Mouse (Mus musculus) embryonic facial prominence, embryonic 13.5 days (tissue): ENCODE results near the gene Aldh1l2. TPM values are rescaled to one million over a fixed set of nuclear protein-coding genes. Genes with fewer than 3 reads are reported as not detected.
"Not testable (repeated sequence)": the region's sequence is repeated elsewhere in the genome, so short reads cannot be mapped to it uniquely, and the experiment has no call there.

Experiments used
- ATAC-seq: fragments of 200-750 bp; cut with Nextera tagmentation; 2 replicates; pipeline ENCODE4 v1.8.0; 2017; ENCODE audit warnings: low read depth; ENCODE audit not compliant: insufficient number of reproducible peaks, insufficient read depth, low FRiP score, low TSS enrichment
- H3K27ac ChIP-seq: fragments of 300-500 bp; sonication (generic); 2 replicates; pipeline ENCODE4 v1.5.1; 2015; ENCODE audit warnings: moderate library complexity, mild to moderate bottlenecking, inconsistent platforms
- H3K27me3 ChIP-seq: fragments of 300-500 bp; sonication (generic); 2 replicates; pipeline ENCODE4 v1.6.1; 2015; ENCODE audit warnings: mild to moderate bottlenecking, inconsistent platforms
- H3K36me3 ChIP-seq: fragments of 300-500 bp; sonication (generic); 2 replicates; pipeline ENCODE4 v1.6.1; 2015; ENCODE audit warnings: mild to moderate bottlenecking, inconsistent platforms
- H3K4me1 ChIP-seq: fragments of 300-500 bp; sonication (generic); 2 replicates; pipeline ENCODE4 v1.6.1; 2015; ENCODE audit warnings: inconsistent platforms
- H3K4me2 ChIP-seq: fragments of 300-500 bp; sonication (generic); 2 replicates; pipeline ENCODE4 v1.6.1; 2015; ENCODE audit warnings: moderate library complexity, mild to moderate bottlenecking, inconsistent platforms
- H3K4me3 ChIP-seq: fragments of 300-500 bp; sonication (generic); 2 replicates; pipeline ENCODE4 v1.5.1; 2015; ENCODE audit warnings: mild to moderate bottlenecking, inconsistent platforms
- H3K9ac ChIP-seq: fragments of 300-500 bp; sonication (generic); 2 replicates; pipeline ENCODE4 v1.6.1; 2015; ENCODE audit warnings: mild to moderate bottlenecking, inconsistent platforms
- H3K9me3 ChIP-seq: fragments of 300-500 bp; sonication (generic); 2 replicates; pipeline ENCODE4 v1.6.1; 2016; ENCODE audit warnings: inconsistent platforms
- WGBS: fragments of 180-500 bp; shearing (Covaris S2); methylation state at CpG from one replicate; pipeline ENCODE4 v1.1.7; 2015; ENCODE audit warnings: mixed read lengths; 5-methylcytosine and 5-hydroxymethylcytosine counted together
- polyA plus RNA-seq: library from polyadenylated mRNA; unstranded; fragments of >200 nt; fragmentation: Nextera tagmentation; extraction: Ambion mirVana; gene quantifications from 2 replicates; pipeline ENCODE4 v1.2.1, GENCODE M21; 2015

The Aldh1l2 gene
- polyA plus RNA-seq, 1 experiment from 2014 or later = 2.6 TPM

- Histone ChIP-seq H3K36me3 (no peaks in the 10 kb centered on the region), H3K9ac (peak overlapping the region; percentile 71), H3K4me1 (0 out of 2 replicates have a peak, but pooled peaks cover 10% of the 10 kb centered on the region), H3K27me3 (peaks cover 37% of the 10 kb centered on the region), H3K27ac (no peak overlapping the region), H3K9me3 (no peaks in the 10 kb centered on the region), H3K4me3 (peak overlapping the region; percentile 49), H3K4me2 (peak overlapping the region; percentile 97)
- 2% methylated on average over 27 of the region's 27 CpGs for WGBS
- ATAC-seq = peak; percentile 34; the same call in 1 of the 2 replicates
These were observed 556 bp downstream of the Aldh1l2 start for GRCm38 (mm10) chr10:83533258-83533909.

GRCm38 (mm10) chr10:83530384-83530967 is 3.5 kb downstream of the Aldh1l2 start:
- no peak overlapping the region for H3K4me2 ChIP-seq
- no peaks in the 10 kb centered on the region for H3K36me3 ChIP-seq
- 0 out of 2 replicates have a peak, but pooled peaks cover 10% of the 10 kb centered on the region for H3K4me1 ChIP-seq
- H3K27ac ChIP-seq = no peak overlapping the region
- 80% methylated on average over 6 of the region's 6 CpGs for WGBS
- no peaks in the 10 kb centered on the region for H3K9me3 ChIP-seq
- H3K4me3 ChIP-seq = no peak overlapping the region
- H3K9ac ChIP-seq = no peak overlapping the region
- peaks cover 30% of the 10 kb centered on the region for H3K27me3 ChIP-seq
- ATAC-seq = no peak

GRCm38 (mm10) chr10:83524238-83524637 is 9.7 kb downstream of the Aldh1l2 start:
- not testable (repeated sequence) for H3K9ac ChIP-seq, H3K4me1 ChIP-seq, ATAC-seq, H3K27ac ChIP-seq, H3K27me3 ChIP-seq, H3K9me3 ChIP-seq, H3K4me3 ChIP-seq, H3K4me2 ChIP-seq, H3K36me3 ChIP-seq

- H3K4me1 ChIP-seq = no peaks in the 10 kb centered on the region
- 81% methylated on average over 4 of the region's 4 CpGs for WGBS
- H3K9ac ChIP-seq = no peak overlapping the region
- H3K4me3 ChIP-seq = no peak overlapping the region
- H3K4me2 ChIP-seq = no peak overlapping the region
- ATAC-seq = no peak
- H3K36me3 ChIP-seq = no peaks in the 10 kb centered on the region
- H3K27me3 ChIP-seq = no peaks in the 10 kb centered on the region
- no peaks in the 10 kb centered on the region for H3K9me3 ChIP-seq
- no peak overlapping the region for H3K27ac ChIP-seq
These were observed 12.9 kb downstream of the Aldh1l2 start for GRCm38 (mm10) chr10:83520990-83521389.

- Histone ChIP-seq H3K27me3 (no peaks in the 10 kb centered on the region), H3K9me3 (no peaks in the 10 kb centered on the region), H3K4me2 (no peak overlapping the region), H3K27ac (no peak overlapping the region), H3K9ac (no peak overlapping the region), H3K4me1 (no peaks in the 10 kb centered on the region), H3K36me3 (no peaks in the 10 kb centered on the region), H3K4me3 (no peak overlapping the region)
- 86% methylated on average over 8 of the region's 8 CpGs for WGBS
- ATAC-seq = no peak
These were observed 20.2 kb downstream of the Aldh1l2 start for GRCm38 (mm10) chr10:83513736-83514135.

GRCm38 (mm10) chr10:83511304-83511703 is 22.6 kb downstream of the Aldh1l2 start:
- H3K9ac ChIP-seq = no peak overlapping the region
- no peaks in the 10 kb centered on the region for H3K9me3 ChIP-seq
- no peaks in the 10 kb centered on the region for H3K36me3 ChIP-seq
- H3K4me1 ChIP-seq = no peaks in the 10 kb centered on the region
- WGBS = 77% methylated on average over 5 of the region's 5 CpGs
- H3K4me2 ChIP-seq = no peak overlapping the region
- ATAC-seq = no peak
- H3K27me3 ChIP-seq = no peaks in the 10 kb centered on the region
- no peak overlapping the region for H3K4me3 ChIP-seq
- no peak overlapping the region for H3K27ac ChIP-seq

- Histone ChIP-seq H3K27me3 (no peaks in the 10 kb centered on the region), H3K4me2 (no peak overlapping the region), H3K27ac (no peak overlapping the region), H3K9ac (no peak overlapping the region), H3K4me3 (no peak overlapping the region), H3K4me1 (no peaks in the 10 kb centered on the region), H3K36me3 (no peaks in the 10 kb centered on the region), H3K9me3 (no peaks in the 10 kb centered on the region)
- 63% methylated on average over 8 of the region's 8 CpGs for WGBS
- no peak for ATAC-seq
These were observed 24.8 kb downstream of the Aldh1l2 start for GRCm38 (mm10) chr10:83508962-83509660.

GRCm38 (mm10) chr10:83497321-83497720 is 36.6 kb downstream of the Aldh1l2 start:
- H3K9ac ChIP-seq = no peak overlapping the region
- no peak for ATAC-seq

GRCm38 (mm10) chr10:83490506-83490905 is 43.4 kb downstream of the Aldh1l2 start:
- no peak for ATAC-seq
- Histone ChIP-seq H3K9ac (no peak overlapping the region), H3K36me3 (0 out of 2 replicates have a peak, but pooled peaks cover under 1% of the 10 kb centered on the region), H3K27ac (no peak overlapping the region), H3K4me2 (no peak overlapping the region), H3K4me3 (no peak overlapping the region), H3K9me3 (no peaks in the 10 kb centered on the region), H3K27me3 (no peaks in the 10 kb centered on the region), H3K4me1 (no peaks in the 10 kb centered on the region)
- WGBS = 87% methylated on average over 6 of the region's 6 CpGs

More at GRCm38 (mm10) chr10:83497321-83497720, 36.6 kb downstream of the Aldh1l2 start:
- WGBS = 78% methylated on average over 13 of the region's 13 CpGs
- H3K27ac ChIP-seq = no peak overlapping the region
- no peak overlapping the region for H3K4me2 ChIP-seq
- no peaks in the 10 kb centered on the region for H3K4me1 ChIP-seq
- H3K36me3 ChIP-seq = 0 out of 2 replicates have a peak, but pooled peaks cover 2% of the 10 kb centered on the region
- no peaks in the 10 kb centered on the region for H3K27me3 ChIP-seq
- no peak overlapping the region for H3K4me3 ChIP-seq
- no peaks in the 10 kb centered on the region for H3K9me3 ChIP-seq

GRCm38 (mm10) chr10:83477286-83477685 is 56.7 kb downstream of the Aldh1l2 start:
- WGBS = 80% methylated on average over 5 of the region's 5 CpGs
- Histone ChIP-seq H3K4me3 (no peak overlapping the region), H3K36me3 (no peaks in the 10 kb centered on the region; the same call in 1 of the 2 replicates), H3K4me1 (no peaks in the 10 kb centered on the region), H3K27ac (no peak overlapping the region), H3K9me3 (no peaks in the 10 kb centered on the region; the same call in 1 of the 2 replicates), H3K27me3 (no peaks in the 10 kb centered on the region), H3K9ac (no peak overlapping the region), H3K4me2 (no peak overlapping the region)
- ATAC-seq = no peak

- ATAC-seq = no peak
- Histone ChIP-seq H3K4me1 (no peaks in the 10 kb centered on the region), H3K4me3 (no peak overlapping the region), H3K27ac (no peak overlapping the region), H3K9ac (no peak overlapping the region), H3K9me3 (no peaks in the 10 kb centered on the region; the same call in 1 of the 2 replicates), H3K4me2 (no peak overlapping the region), H3K27me3 (no peaks in the 10 kb centered on the region), H3K36me3 (no peaks in the 10 kb centered on the region; the same call in 1 of the 2 replicates)
- WGBS = 95% methylated on average over 13 of the region's 13 CpGs
These were observed 58.7 kb downstream of the Aldh1l2 start for GRCm38 (mm10) chr10:83475226-83475625.
